Mouse (Mus musculus): ENCODE measurements around the gene Aspdh. TPM values are rescaled to one million over a fixed set of nuclear protein-coding genes. Genes with fewer than 3 reads are reported as not detected.

The Aspdh gene
- total and polyA plus RNA-seq, 3 experiments = 1.3 to 2.4 (median 1.5) TPM

DNA sequence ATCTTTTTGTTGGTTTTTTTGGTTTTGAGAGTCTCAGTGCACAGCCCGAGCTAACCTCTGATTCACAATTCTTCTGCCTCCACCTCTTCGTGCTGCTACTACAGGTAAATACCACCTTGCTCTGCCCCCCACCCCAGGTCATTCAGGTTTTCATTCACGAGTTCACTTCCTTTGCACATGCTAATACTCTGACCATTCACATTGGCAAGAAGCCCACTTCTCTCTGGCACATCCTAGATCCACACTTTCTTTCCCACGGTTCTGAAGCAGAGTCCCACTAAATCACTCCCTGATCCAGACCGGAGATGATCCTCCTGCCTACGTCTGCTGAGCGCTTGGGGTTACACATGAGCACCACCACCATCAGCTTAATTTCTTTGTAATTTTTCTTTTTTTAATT, 29.9 kb downstream of the Aspdh start:
- no peak overlapping the region for H3K4me3 ChIP-seq
- intact Hi-C loops (cut with DNase I) = no loop called here
- H3K9ac ChIP-seq (ENCODE audit: low read depth, low read length) = no peak overlapping the region

GRCm38 (mm10) chr7:44495992-44496770, 31.0 kb downstream of the Aspdh start, which contains the start of the genes Emc10 and Fam71e1:
Gene Emc10, minus strand, starts transcription at chr7:44496529.
Gene Fam71e1, plus strand, starts transcription at chr7:44496581.
- TF ChIP-seq EP300 (IDR thresholded peaks at IDR 0.05; ENCODE audit: insufficient read depth, low read depth, low read length) (no peak), CTCF (IDR thresholded peaks at IDR 0.05) (peak; percentile 39), POLR2A (IDR thresholded peaks at IDR 0.05; ENCODE audit: insufficient read depth, low read depth, low read length) (peak; percentile 66)
- DNase-seq = peak; percentile 97 to 98
- H3K27ac ChIP-seq = peak within 1 kb of the TSS; percentile 96
- no peaks in the 10 kb centered on the region for H3K36me3 ChIP-seq (ENCODE audit: control insufficient read depth, insufficient read depth, low read length)
- peaks cover 2% of the 10 kb centered on the region; the same call in 1 of the 2 replicates for H3K79me2 ChIP-seq (replicated peaks; ENCODE audit: control insufficient read depth, insufficient read depth, low read length)
- peak within 1 kb of the TSS; percentile 98 for H3K4me3 ChIP-seq
- intact Hi-C loops (cut with DNase I) = loop anchor here (1.0 kb wide), 1 partner anchor 28 kb away; no protein-coding TSS in a partner anchor
- under 1% methylated on average over 58 of the region's 58 CpGs for WGBS
- H3K27me3 ChIP-seq (ENCODE audit: control insufficient read depth, insufficient read depth, low read length) = 0 out of 2 replicates have a peak, but pooled peaks cover 2% of the 10 kb centered on the region
- peak within 1 kb of the TSS; percentile 80 for H3K9ac ChIP-seq (ENCODE audit: low read depth, low read length)
- H3K4me1 ChIP-seq (ENCODE audit: control insufficient read depth, insufficient read depth, low read length) = peaks cover 6% of the 10 kb centered on the region

More for the DNA sequence above, 29.9 kb downstream of the Aspdh start:
- TF ChIP-seq EP300 (IDR thresholded peaks at IDR 0.05; ENCODE audit: insufficient read depth, low read depth, low read length) = no peak
- TF ChIP-seq POLR2A (IDR thresholded peaks at IDR 0.05; ENCODE audit: insufficient read depth, low read depth, low read length) = no peak
- TF ChIP-seq CTCF (IDR thresholded peaks at IDR 0.05) = no peak
- no peak overlapping the region for H3K27ac ChIP-seq
- H3K79me2 ChIP-seq (replicated peaks; ENCODE audit: control insufficient read depth, insufficient read depth, low read length) = peaks cover 2% of the 10 kb centered on the region; the same call in 1 of the 2 replicates
- DNase-seq = no peak
- H3K4me1 ChIP-seq (ENCODE audit: control insufficient read depth, insufficient read depth, low read length) = peaks cover 6% of the 10 kb centered on the region
- WGBS = 74% methylated on average over 7 of the region's 7 CpGs
- 0 out of 2 replicates have a peak, but pooled peaks cover under 1% of the 10 kb centered on the region for H3K27me3 ChIP-seq (ENCODE audit: control insufficient read depth, insufficient read depth, low read length)
- no peaks in the 10 kb centered on the region for H3K36me3 ChIP-seq (ENCODE audit: control insufficient read depth, insufficient read depth, low read length)

GRCm38 (mm10) chr7:44496771-44497109, 31.5 kb downstream of the Aspdh start:
- H3K36me3 ChIP-seq (ENCODE audit: control insufficient read depth, insufficient read depth, low read length) = no peaks in the 10 kb centered on the region
- 0 out of 2 replicates have a peak, but pooled peaks cover 2% of the 10 kb centered on the region for H3K27me3 ChIP-seq (ENCODE audit: control insufficient read depth, insufficient read depth, low read length)
- peak overlapping the region; percentile 42 for H3K9ac ChIP-seq (ENCODE audit: low read depth, low read length)
- WGBS = 3% methylated on average over 26 of the region's 26 CpGs
- no peak for DNase-seq
- peaks cover 6% of the 10 kb centered on the region for H3K4me1 ChIP-seq (ENCODE audit: control insufficient read depth, insufficient read depth, low read length)
- peaks cover 2% of the 10 kb centered on the region; the same call in 1 of the 2 replicates for H3K79me2 ChIP-seq (replicated peaks; ENCODE audit: control insufficient read depth, insufficient read depth, low read length)
- peak overlapping the region; percentile 98 for H3K4me3 ChIP-seq
- H3K27ac ChIP-seq = peak overlapping the region; percentile 96
- peak; percentile 7; the same call in 1 of the 2 replicates for TF ChIP-seq CTCF (IDR thresholded peaks at IDR 0.05)
- no peak for TF ChIP-seq EP300 (IDR thresholded peaks at IDR 0.05; ENCODE audit: insufficient read depth, low read depth, low read length)
- intact Hi-C loops (cut with DNase I) = loop anchor here (1.0 kb wide), 2 partner anchors 28 to 53 kb away; no protein-coding TSS in a partner anchor

- Histone ChIP-seq H3K36me3 (ENCODE audit: control insufficient read depth, insufficient read depth, low read length) (no peaks in the 10 kb centered on the region), H3K79me2 (replicated peaks; ENCODE audit: control insufficient read depth, insufficient read depth, low read length) (peaks cover 2% of the 10 kb centered on the region; the same call in 1 of the 2 replicates), H3K4me3 (no peak overlapping the region), H3K27ac (no peak overlapping the region), H3K27me3 (ENCODE audit: control insufficient read depth, insufficient read depth, low read length) (0 out of 2 replicates have a peak, but pooled peaks cover 2% of the 10 kb centered on the region), H3K9ac (ENCODE audit: low read depth, low read length) (no peak overlapping the region), H3K4me1 (ENCODE audit: control insufficient read depth, insufficient read depth, low read length) (peaks cover 6% of the 10 kb centered on the region)
- DNase-seq = no peak
- TF ChIP-seq CTCF (IDR thresholded peaks at IDR 0.05) (no peak), EP300 (IDR thresholded peaks at IDR 0.05; ENCODE audit: insufficient read depth, low read depth, low read length) (no peak), POLR2A (IDR thresholded peaks at IDR 0.05; ENCODE audit: insufficient read depth, low read depth, low read length) (no peak)
- intact Hi-C loops (cut with DNase I) = loop anchor here (1.0 kb wide), 1 partner anchor 52 kb away; no protein-coding TSS in a partner anchor
- WGBS = 87% methylated on average over 10 of the region's 10 CpGs
Measured at GRCm38 (mm10) chr7:44497361-44498055, 32.3 kb downstream of the Aspdh start.

DNA sequence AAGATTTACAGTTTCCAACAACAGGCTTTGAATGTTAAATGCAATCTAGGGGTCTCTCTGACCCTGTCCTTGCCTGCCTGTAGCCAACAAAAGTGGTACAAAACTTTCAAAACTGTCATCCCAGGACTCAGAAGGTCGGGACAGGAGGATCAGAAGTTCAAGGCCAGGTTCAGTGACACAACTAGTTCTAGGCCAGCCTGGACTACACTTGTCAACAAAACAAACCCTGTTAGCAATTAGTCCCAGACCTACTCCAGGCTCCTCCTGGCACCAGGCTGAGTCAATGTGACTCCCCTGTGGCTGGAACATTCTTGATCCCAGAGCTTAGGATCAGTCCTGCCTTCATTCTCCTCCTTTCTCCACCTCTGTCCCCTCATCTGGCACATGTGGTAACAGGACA, 33.7 kb downstream of the Aspdh start:
- Histone ChIP-seq H3K4me3 (no peak overlapping the region), H3K4me1 (ENCODE audit: control insufficient read depth, insufficient read depth, low read length) (peaks cover 6% of the 10 kb centered on the region), H3K36me3 (ENCODE audit: control insufficient read depth, insufficient read depth, low read length) (no peaks in the 10 kb centered on the region), H3K79me2 (replicated peaks; ENCODE audit: control insufficient read depth, insufficient read depth, low read length) (peaks cover 2% of the 10 kb centered on the region; the same call in 1 of the 2 replicates), H3K27ac (no peak overlapping the region), H3K9ac (ENCODE audit: low read depth, low read length) (no peak overlapping the region), H3K27me3 (ENCODE audit: control insufficient read depth, insufficient read depth, low read length) (0 out of 2 replicates have a peak, but pooled peaks cover 2% of the 10 kb centered on the region)
- no peak for DNase-seq
- intact Hi-C loops (cut with DNase I) = no loop called here
- 62% methylated on average over 1 of the region's 1 CpGs for WGBS
- no peak for TF ChIP-seq EP300 (IDR thresholded peaks at IDR 0.05; ENCODE audit: insufficient read depth, low read depth, low read length)
- TF ChIP-seq CTCF (IDR thresholded peaks at IDR 0.05) = no peak
- TF ChIP-seq POLR2A (IDR thresholded peaks at IDR 0.05; ENCODE audit: insufficient read depth, low read depth, low read length) = no peak

Data from heart, adult 2 months (tissue).